Mouse (Mus musculus): Measurements from ENCODE around the gene Mst1r.
A peak's percentile ranks its signal among the peaks of the same experiment; 100 is the strongest.

The Mst1r gene

DNA sequence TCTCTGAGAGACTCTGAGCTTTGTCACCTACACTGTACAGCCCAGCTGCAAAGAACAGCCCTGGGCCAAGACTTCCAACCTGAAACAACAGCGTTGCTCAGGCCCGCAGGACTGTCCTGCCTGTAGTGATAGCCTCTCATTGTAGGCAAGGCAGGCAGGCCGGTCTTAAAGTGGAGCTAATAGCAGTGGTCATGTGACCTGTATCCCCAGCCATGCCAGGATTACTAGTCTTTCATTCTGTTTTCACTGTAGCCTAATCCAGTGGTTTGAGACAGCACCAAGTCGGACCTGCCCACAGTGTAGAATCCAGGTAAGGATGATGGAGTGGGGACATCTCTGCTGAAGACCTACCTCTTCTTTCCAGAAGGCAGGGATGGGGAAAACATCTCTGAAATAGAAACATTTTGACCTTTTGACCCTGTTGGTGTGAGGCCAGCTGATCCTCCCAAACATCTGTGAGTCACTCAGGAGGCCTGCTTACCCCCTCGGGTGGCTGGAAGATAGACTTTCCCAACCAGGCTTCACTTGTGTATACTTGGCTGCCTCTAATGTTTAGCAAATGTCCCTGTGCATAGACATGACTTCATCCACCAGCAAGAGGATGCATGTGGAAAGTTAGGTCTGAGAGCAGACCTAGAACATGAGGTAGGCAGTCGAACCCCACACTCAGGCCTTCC lies 49.1 kb downstream of the Mst1r start:
- no peak for DNase-seq

- no peak for DNase-seq
Measured at GRCm38 (mm10) chr9:107957141-107957540, 50.5 kb downstream of the Mst1r start.

DNA sequence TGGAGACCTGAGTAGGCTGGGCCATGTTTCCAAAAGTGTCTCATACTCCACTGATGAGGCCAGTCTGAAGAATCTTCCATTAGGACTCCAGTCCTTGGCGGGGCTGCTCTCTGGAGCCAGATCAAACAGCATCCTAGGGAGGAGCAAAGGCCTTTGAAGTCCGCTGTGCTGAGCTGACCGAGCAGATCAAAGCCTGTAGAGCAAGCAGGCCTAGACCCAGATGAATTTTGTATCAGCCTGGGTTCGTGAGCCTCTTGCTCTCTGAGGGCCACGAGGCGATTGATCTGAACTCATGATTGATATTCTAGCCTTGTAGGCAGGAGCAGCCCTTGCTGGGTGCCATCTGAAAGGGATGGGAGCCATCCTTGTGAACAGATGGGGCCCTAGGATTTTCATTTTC lies 53.2 kb downstream of the Mst1r start:
- DNase-seq = no peak

DNA sequence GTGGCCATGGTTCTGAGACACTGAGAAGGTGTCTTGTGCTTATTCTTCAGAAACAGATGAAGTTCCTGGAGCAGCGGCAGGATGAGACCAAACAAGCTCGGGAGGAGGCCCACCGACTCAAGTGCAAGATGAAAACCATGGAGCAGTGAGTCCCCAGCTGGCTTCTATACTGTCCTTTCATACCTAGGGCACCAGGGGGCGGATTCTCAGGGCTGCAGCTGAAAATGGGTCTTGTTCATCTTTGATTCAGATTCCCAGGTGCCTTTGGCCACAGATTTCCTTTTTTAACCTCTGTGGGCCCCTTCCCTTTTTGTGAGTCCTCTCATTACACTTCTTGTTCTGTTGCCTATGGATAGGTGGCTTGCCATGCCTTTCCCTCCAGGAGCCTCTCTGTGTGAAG lies 54.3 kb downstream of the Mst1r start:
- DNase-seq = peak; percentile 29

GRCm38 (mm10) chr9:107961351-107961762 lies 54.7 kb downstream of the Mst1r start:
- no peak for DNase-seq

- peak; percentile 44 for DNase-seq
Measured at GRCm38 (mm10) chr9:107961881-107962280, 55.2 kb downstream of the Mst1r start.

DNA sequence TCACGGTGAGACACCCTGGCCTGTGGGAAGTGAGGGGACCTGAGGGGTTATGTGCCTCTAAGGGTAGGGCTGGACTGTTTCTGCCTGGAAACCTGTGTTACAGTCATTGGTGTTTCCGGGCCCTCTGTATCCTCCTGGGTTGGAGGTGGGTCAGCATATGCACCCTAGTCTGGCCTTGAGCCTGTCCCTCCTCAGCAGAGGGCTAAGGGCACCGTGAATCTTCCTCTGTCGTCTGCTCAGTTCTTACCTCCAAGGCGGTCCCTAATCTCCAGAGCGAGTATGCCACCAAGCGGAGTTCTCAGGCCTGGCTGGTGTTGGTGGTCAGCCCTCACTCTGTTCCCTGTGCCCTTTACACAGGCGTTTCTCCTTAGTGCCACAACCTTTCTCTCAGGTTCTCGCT lies 56.2 kb downstream of the Mst1r start:
- no peak for DNase-seq

- peak; percentile 82 for DNase-seq
Measured at GRCm38 (mm10) chr9:107963700-107964099, 57.0 kb downstream of the Mst1r start.

- no peak for DNase-seq
Measured at GRCm38 (mm10) chr9:107964681-107965080, 58.0 kb downstream of the Mst1r start.

GRCm38 (mm10) chr9:107966676-107967075 lies 60.0 kb downstream of the Mst1r start:
- DNase-seq = no peak

DNA sequence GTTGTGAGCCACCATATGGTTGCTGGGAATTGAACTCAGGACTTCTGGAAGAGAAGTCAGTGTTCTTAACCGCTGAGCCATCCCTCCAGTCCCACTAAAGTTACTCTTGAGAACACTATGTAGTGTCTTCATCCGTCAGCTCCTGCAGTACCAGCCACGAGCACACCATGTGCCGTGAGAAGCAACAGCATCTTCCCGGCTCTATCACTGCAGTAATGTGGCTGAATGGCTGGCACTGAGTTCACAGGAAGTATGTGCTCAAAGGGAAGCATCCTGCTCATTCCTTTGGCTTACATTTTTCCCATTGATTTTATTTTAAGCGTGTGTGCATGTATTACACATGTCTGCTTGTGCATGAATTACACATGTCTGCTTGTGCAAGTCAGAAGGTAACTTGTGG lies 60.8 kb downstream of the Mst1r start:
- DNase-seq = no peak

DNA sequence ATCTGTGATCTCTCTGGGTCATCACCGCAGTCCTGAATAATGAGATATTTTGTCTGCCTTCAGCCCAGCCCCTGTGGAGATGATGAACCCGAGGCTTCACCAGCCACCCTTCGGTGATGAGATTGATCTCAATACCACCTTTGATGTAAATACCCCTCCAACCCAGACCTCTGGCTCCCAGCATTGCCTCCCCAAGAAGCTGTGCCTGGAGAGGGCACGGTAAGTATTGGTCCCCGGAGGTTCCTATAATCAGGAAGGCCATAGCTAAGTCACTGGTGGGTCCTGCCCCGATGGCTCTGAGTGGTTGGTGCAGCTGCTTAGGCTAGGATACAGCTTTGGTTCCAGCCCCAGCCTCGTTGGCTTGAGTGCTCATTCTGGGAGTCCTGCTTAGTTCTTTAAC lies 61.9 kb downstream of the Mst1r start:
- DNase-seq = no peak

Data from thymus, postnatal 14 days (tissue).